Mouse (Mus musculus): ENCODE results near the gene Dpysl4. TPM values are rescaled to one million over a fixed set of nuclear protein-coding genes. Genes with fewer than 3 reads are reported as not detected.

Gene Dpysl4
- polyA plus RNA-seq, 1 experiment from 2014 or later = 52.8 TPM

Other genes starting within 250 kb of the Dpysl4 start
- 51.7 and 57.6 TPM in 2 replicates for gene Ppp2r2d, start 239.9 kb upstream of the Dpysl4 start, polyA plus RNA-seq (2016; fragmentation: Nextera tagmentation; extraction: Ambion mirVana)
- gene Mapk1ip1, start 239.7 kb upstream of the Dpysl4 start, polyA plus RNA-seq (2016; fragmentation: Nextera tagmentation; extraction: Ambion mirVana) = 12.6 and 14.4 TPM in 2 replicates
- gene Bnip3, start 176.5 kb upstream of the Dpysl4 start, polyA plus RNA-seq (2016; fragmentation: Nextera tagmentation; extraction: Ambion mirVana) = 84.2 and 91.0 TPM in 2 replicates
- 0.67 and 0.74 TPM in 2 replicates for gene Jakmip3, start 145.3 kb upstream of the Dpysl4 start, polyA plus RNA-seq (2016; fragmentation: Nextera tagmentation; extraction: Ambion mirVana)
- gene Lrrc27, start 127.0 kb downstream of the Dpysl4 start, polyA plus RNA-seq (2016; fragmentation: Nextera tagmentation; extraction: Ambion mirVana) = 2.6 and 2.7 TPM in 2 replicates
- 0.26 and 0.31 TPM in 2 replicates for gene Stk32c, start 127.3 kb downstream of the Dpysl4 start, polyA plus RNA-seq (2016; fragmentation: Nextera tagmentation; extraction: Ambion mirVana)
- 10.1 and 10.8 TPM in 2 replicates for gene Pwwp2b, start 162.5 kb downstream of the Dpysl4 start, polyA plus RNA-seq (2016; fragmentation: Nextera tagmentation; extraction: Ambion mirVana)

All from embryonic facial prominence, embryonic 12.5 days (tissue).